Mouse (Mus musculus): Measurements from ENCODE around the gene Slc5a8. TPM values are rescaled to one million over a fixed set of nuclear protein-coding genes. Genes with fewer than 3 reads are reported as not detected.
A peak's percentile ranks its signal among the peaks of the same experiment; 100 is the strongest.

Gene Slc5a8
- total RNA-seq (2014; rRNA removed) = 0.05 and 0.38 TPM in 2 replicates
- polyA plus RNA-seq (2015; fragmentation: Nextera tagmentation; extraction: Ambion mirVana) = 0.09 and 0.17 TPM in 2 replicates

DNA sequence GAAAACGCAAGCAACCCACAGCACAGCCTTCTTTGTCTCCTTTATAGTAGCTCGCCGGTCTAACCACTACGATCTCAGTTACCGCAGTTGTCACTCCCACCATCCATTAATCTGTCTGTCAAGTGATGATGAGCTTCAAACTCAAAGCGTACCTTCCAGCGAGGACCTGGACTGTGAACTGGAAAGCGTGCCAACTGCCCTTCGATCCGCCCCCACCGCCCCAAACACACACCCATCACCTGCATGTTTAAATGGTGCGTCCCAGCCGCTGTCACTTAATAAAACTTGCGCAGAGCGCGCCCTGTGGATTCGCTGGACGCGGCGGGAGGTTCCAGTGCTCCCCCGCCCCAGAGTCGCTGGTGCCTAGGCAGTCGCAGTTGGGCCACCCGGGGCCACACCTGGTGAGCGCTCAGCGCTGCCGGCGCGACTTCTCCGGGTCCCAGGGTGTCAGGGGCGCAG lies at the start of gene Slc5a8:
Gene Slc5a8, plus strand, starts transcription at position 361 of the 459 bp plus-strand sequence.
- H3K4me1 ChIP-seq (ENCODE audit: insufficient read depth, low read length) = no peaks in the 10 kb centered on the region
- H3K9me3 ChIP-seq (ENCODE audit: low read length) = no peaks in the 10 kb centered on the region
- H3K4me2 ChIP-seq (ENCODE audit: low read depth, low read length, poor library complexity, severe bottlenecking) = peak within 1 kb of the TSS; percentile 95
- DNase-seq (ENCODE audit: low spot score) (no peak), ATAC-seq (ENCODE audit: low FRiP score) (no peak)
- H3K27me3 ChIP-seq (ENCODE audit: insufficient read depth, low read length) = peaks cover 8% of the 10 kb centered on the region
- 0 out of 2 replicates have a peak within 1 kb of the TSS, but pooled peaks have one; percentile 13 for H3K9ac ChIP-seq (replicated peaks; ENCODE audit: low read length, poor library complexity, severe bottlenecking)
- H3K27ac ChIP-seq (ENCODE audit: low read depth, low read length) = no peak within 1 kb of the TSS
- TF ChIP-seq CTCF (IDR thresholded peaks at IDR 0.05) = no peak
- H3K36me3 ChIP-seq (ENCODE audit: insufficient read depth, low read length) = no peaks in the 10 kb centered on the region
- WGBS = 2% methylated on average over 31 of the region's 31 CpGs
- H3K4me3 ChIP-seq (ENCODE audit: low read depth, low read length) = peak within 1 kb of the TSS; percentile 49

DNA sequence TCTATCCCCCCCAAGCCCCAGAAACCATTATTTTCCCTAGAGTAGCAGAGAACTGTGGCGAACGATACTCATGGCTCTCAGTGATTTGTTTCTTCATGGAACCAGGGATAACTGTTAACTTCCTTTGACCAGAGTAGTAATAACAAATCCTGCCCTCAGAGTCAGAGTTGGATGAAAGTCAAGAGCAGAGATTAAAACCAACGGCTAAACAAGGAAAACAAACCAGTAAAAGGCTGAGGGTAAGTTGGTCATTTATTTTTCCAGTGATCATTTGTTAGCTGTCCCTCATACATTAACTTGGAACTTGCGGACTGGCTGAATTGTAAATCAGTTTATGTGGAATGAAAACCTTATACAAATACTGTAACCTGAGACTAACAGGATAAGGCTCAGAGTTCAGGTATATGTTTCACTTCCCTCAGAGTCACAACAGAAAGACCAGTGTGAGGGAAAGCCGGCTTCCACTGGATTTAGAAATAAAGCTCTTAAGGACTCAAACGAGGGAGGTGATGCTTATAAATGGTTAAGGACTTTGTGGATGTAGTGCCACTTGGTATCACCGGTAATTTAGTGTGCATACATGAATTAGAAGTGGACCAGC lies 36.8 kb upstream of the Slc5a8 start:
- TF ChIP-seq CTCF (IDR thresholded peaks at IDR 0.05) = no peak
- Histone ChIP-seq H3K4me1 (ENCODE audit: insufficient read depth, low read length) (no peaks in the 10 kb centered on the region), H3K27me3 (ENCODE audit: insufficient read depth, low read length) (no peaks in the 10 kb centered on the region), H3K36me3 (ENCODE audit: insufficient read depth, low read length) (no peaks in the 10 kb centered on the region), H3K4me3 (ENCODE audit: low read depth, low read length) (no peak overlapping the region), H3K4me2 (ENCODE audit: low read depth, low read length, poor library complexity, severe bottlenecking) (no peak overlapping the region), H3K9me3 (ENCODE audit: low read length) (no peaks in the 10 kb centered on the region), H3K27ac (ENCODE audit: low read depth, low read length) (no peak overlapping the region), H3K9ac (replicated peaks; ENCODE audit: low read length, poor library complexity, severe bottlenecking) (no peak overlapping the region)
- whole genome bisulfite sequencing = 88% methylated on average over 7 of the region's 7 CpGs
- DNase-seq (ENCODE audit: low spot score) (no peak), ATAC-seq (ENCODE audit: low FRiP score) (no peak)

DNA sequence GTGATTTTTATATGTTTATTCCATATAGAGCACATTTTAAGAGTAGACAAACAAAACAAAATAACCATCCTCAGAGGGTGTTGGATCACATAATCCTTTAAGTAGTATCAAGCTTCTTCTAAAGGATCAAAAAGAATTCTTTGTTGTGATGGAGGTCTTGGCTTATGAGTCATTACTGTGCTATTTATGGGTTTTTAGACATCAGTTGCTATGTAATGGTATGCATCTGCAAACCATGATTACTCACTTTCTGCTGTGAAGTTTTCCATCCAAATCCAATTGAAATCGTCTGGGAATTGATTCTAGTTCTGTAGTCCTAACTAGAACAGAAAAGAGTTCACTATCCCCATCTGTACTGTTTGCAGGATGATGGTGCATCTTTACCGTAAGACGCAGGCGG lies 35.8 kb upstream of the Slc5a8 start:
- H3K36me3 ChIP-seq (ENCODE audit: insufficient read depth, low read length) = no peaks in the 10 kb centered on the region
- TF ChIP-seq CTCF (IDR thresholded peaks at IDR 0.05) = no peak
- no peak overlapping the region for H3K27ac ChIP-seq (ENCODE audit: low read depth, low read length)
- no peaks in the 10 kb centered on the region for H3K27me3 ChIP-seq (ENCODE audit: insufficient read depth, low read length)
- H3K4me2 ChIP-seq (ENCODE audit: low read depth, low read length, poor library complexity, severe bottlenecking) = no peak overlapping the region
- H3K9me3 ChIP-seq (ENCODE audit: low read length) = no peaks in the 10 kb centered on the region
- no peak for DNase-seq (ENCODE audit: low spot score)
- H3K4me3 ChIP-seq (ENCODE audit: low read depth, low read length) = no peak overlapping the region
- 91% methylated on average over 4 of the region's 4 CpGs for WGBS
- H3K4me1 ChIP-seq (ENCODE audit: insufficient read depth, low read length) = no peaks in the 10 kb centered on the region
- ATAC-seq (ENCODE audit: low FRiP score) = no peak
- H3K9ac ChIP-seq (replicated peaks; ENCODE audit: low read length, poor library complexity, severe bottlenecking) = no peak overlapping the region

DNA sequence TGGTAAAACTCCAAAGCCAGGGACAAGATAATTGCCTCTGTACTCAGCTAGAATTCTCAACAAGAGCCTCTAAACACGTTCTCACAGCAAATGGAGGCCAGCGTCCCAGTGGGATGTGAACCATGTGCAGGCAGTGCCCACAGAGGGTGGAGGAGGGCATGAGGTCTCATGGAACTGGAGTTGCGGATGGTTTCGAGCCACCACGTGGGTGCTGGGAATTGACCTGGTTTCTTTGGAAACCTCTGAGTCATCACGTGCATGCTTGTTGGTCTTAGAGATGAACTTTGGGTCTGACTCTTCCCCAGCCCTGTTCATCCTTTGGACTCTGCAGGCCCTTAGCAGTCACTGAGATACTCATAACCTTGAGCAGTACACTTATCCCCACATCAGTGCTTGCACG lies 32.5 kb upstream of the Slc5a8 start:
- ATAC-seq (ENCODE audit: low FRiP score) = no peak
- Histone ChIP-seq H3K4me2 (ENCODE audit: low read depth, low read length, poor library complexity, severe bottlenecking) (no peak overlapping the region), H3K4me1 (ENCODE audit: insufficient read depth, low read length) (no peaks in the 10 kb centered on the region), H3K9ac (replicated peaks; ENCODE audit: low read length, poor library complexity, severe bottlenecking) (no peak overlapping the region), H3K27ac (ENCODE audit: low read depth, low read length) (no peak overlapping the region), H3K9me3 (ENCODE audit: low read length) (no peaks in the 10 kb centered on the region), H3K27me3 (ENCODE audit: insufficient read depth, low read length) (no peaks in the 10 kb centered on the region), H3K36me3 (ENCODE audit: insufficient read depth, low read length) (no peaks in the 10 kb centered on the region), H3K4me3 (ENCODE audit: low read depth, low read length) (no peak overlapping the region)
- no peak for DNase-seq (ENCODE audit: low spot score)
- TF ChIP-seq CTCF (IDR thresholded peaks at IDR 0.05) = no peak
- 85% methylated on average over 7 of the region's 7 CpGs for WGBS

DNA sequence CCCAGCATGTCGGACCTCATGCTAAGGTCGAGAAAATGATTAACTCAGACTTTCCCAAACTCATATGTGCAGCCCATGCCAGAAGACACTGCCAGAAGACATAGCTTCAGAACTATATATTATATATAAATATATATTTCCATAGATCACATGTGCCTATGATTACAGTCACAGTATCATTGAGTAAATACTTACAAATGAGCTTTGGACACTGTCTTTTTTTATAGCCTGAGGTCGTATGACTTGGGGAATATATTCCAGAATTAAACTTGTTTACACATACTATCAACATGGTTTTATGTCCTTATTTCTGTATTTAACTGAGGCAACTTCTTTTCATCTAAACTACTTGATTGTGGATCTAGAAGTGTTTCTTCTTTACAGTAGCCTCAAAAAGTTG lies 24.9 kb upstream of the Slc5a8 start:
- DNase-seq (ENCODE audit: low spot score) (no peak), ATAC-seq (ENCODE audit: low FRiP score) (no peak)
- Histone ChIP-seq H3K4me1 (ENCODE audit: insufficient read depth, low read length) (no peaks in the 10 kb centered on the region), H3K27me3 (ENCODE audit: insufficient read depth, low read length) (no peaks in the 10 kb centered on the region), H3K27ac (ENCODE audit: low read depth, low read length) (no peak overlapping the region), H3K9ac (replicated peaks; ENCODE audit: low read length, poor library complexity, severe bottlenecking) (no peak overlapping the region), H3K4me2 (ENCODE audit: low read depth, low read length, poor library complexity, severe bottlenecking) (no peak overlapping the region), H3K4me3 (ENCODE audit: low read depth, low read length) (no peak overlapping the region), H3K9me3 (ENCODE audit: low read length) (no peaks in the 10 kb centered on the region), H3K36me3 (ENCODE audit: insufficient read depth, low read length) (no peaks in the 10 kb centered on the region)
- no peak for TF ChIP-seq CTCF (IDR thresholded peaks at IDR 0.05)
- WGBS = 84% methylated on average over 3 of the region's 3 CpGs

DNA sequence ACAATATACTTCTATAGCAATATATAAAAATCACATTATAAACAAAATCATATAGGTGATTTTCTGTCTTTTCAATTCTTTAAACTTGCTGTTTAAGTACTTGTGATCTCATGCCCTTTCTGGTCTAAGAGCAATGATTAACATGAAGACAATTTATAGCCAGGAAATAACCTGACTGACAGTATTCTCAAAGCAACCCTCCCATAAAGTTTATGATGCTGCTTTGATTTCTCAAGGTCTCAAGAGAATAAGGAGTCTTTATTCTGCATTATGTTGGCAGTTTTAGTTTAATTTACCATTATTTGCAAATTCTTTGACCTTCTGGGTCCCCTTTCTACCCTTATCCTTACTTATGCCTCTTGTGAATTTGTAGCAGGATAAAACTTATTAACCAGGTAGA lies 24.4 kb upstream of the Slc5a8 start:
- Histone ChIP-seq H3K9me3 (ENCODE audit: low read length) (no peaks in the 10 kb centered on the region), H3K4me2 (ENCODE audit: low read depth, low read length, poor library complexity, severe bottlenecking) (no peak overlapping the region), H3K4me1 (ENCODE audit: insufficient read depth, low read length) (no peaks in the 10 kb centered on the region), H3K36me3 (ENCODE audit: insufficient read depth, low read length) (no peaks in the 10 kb centered on the region), H3K27me3 (ENCODE audit: insufficient read depth, low read length) (no peaks in the 10 kb centered on the region), H3K27ac (ENCODE audit: low read depth, low read length) (no peak overlapping the region), H3K9ac (replicated peaks; ENCODE audit: low read length, poor library complexity, severe bottlenecking) (no peak overlapping the region), H3K4me3 (ENCODE audit: low read depth, low read length) (no peak overlapping the region)
- ATAC-seq (ENCODE audit: low FRiP score) (no peak), DNase-seq (ENCODE audit: low spot score) (no peak)
- TF ChIP-seq CTCF (IDR thresholded peaks at IDR 0.05) = no peak
